Mouse (Mus musculus): ENCODE data around the gene Defb42. TPM values are rescaled to one million over a fixed set of nuclear protein-coding genes. Genes with fewer than 3 reads are reported as not detected.

Defb42 gene
- total and polyA plus RNA-seq, 3 experiments: not detected

- no peak within 1 kb of the TSS for H3K4me3 ChIP-seq (replicated peaks in 1 of 3; ENCODE audit: low read depth in 2 of 3, low read length in 2 of 3, poor library complexity in 1 of 3)
- dilution Hi-C loops (cut with MboI; ENCODE audit: extremely low pct_ligation_motif_present, extremely low pct_unique_long_range_greater_than_20kb, low sequenced_read_pairs) (no loop called here), in situ Hi-C loops (cut with MboI; ENCODE audit: low pct_ligation_motif_present, low pct_unique_long_range_greater_than_20kb, low sequenced_read_pairs) (no loop called here)
Measured at GRCm38 (mm10) chr14:63049910-63050370, 3.1 kb downstream of the Defb42 start, which contains the start of gene Defb30. Gene Defb30 (minus strand): TSS chr14:63049960.

GRCm38 (mm10) chr14:63050769-63051168 lies 4.0 kb downstream of the Defb42 start:
- peak; percentile 74 for DNase-seq (ENCODE audit: extremely low read depth)
- Histone ChIP-seq H3K9me3 (replicated peaks; ENCODE audit: low read length) (no peaks in the 10 kb centered on the region), H3K4me2 (ENCODE audit: insufficient read depth, low read depth, poor library complexity, severe bottlenecking) (no peak overlapping the region), H3K79me2 (replicated peaks; ENCODE audit: control insufficient read depth, extremely low read depth, insufficient read depth, poor library complexity, severe bottlenecking) (no peaks in the 10 kb centered on the region), H3K4me3 (replicated peaks in 1 of 3; ENCODE audit: low read depth in 2 of 3, low read length in 2 of 3, poor library complexity in 1 of 3) (no peak overlapping the region), H3K27me3 (replicated peaks) (no peaks in the 10 kb centered on the region), H3K36me3 (replicated peaks in 1 of 2; ENCODE audit: control insufficient read depth in 1 of 2, insufficient read depth in 1 of 2, low read length in 1 of 2) (no peaks in the 10 kb centered on the region), H3K27ac (ENCODE audit: insufficient read depth, low read depth) (no peak overlapping the region), H3K9ac (ENCODE audit: insufficient read depth, low read depth) (no peak overlapping the region), H3K4me1 (ENCODE audit: control insufficient read depth in 1 of 2, insufficient read depth in 2 of 2) (peaks cover 2 to 26% of the 10 kb centered on the region in 2 experiments; a peak in 3 of 4 replicates)
- in situ Hi-C loops (cut with MboI; ENCODE audit: low pct_ligation_motif_present, low pct_unique_long_range_greater_than_20kb, low sequenced_read_pairs) (no loop called here), dilution Hi-C loops (cut with MboI; ENCODE audit: extremely low pct_ligation_motif_present, extremely low pct_unique_long_range_greater_than_20kb, low sequenced_read_pairs) (no loop called here)
- TF ChIP-seq E2F4 (IDR thresholded peaks at IDR 0.05; ENCODE audit: insufficient replicate concordance, low read depth, low read length) (no peak), USF2 (conservative IDR thresholded peaks at IDR 0.05; ENCODE audit: low read depth, low read length) (no peak), ZMIZ1 (IDR thresholded peaks at IDR 0.05; ENCODE audit: low read depth, low read length) (no peak), TCF12 (IDR thresholded peaks at IDR 0.05; ENCODE audit: low read depth, low read length) (peak; percentile 26; the same call in 1 of the 2 replicates), POLR2A (IDR thresholded peaks at IDR 0.05; ENCODE audit: low read depth, low read length) (no peak), NRF1 (IDR thresholded peaks at IDR 0.05; ENCODE audit: low read depth, low read length) (no peak), HCFC1 (IDR thresholded peaks at IDR 0.05; ENCODE audit: low read depth, low read length) (no peak), CTCF (conservative IDR thresholded peaks at IDR 0.05 in 1 of 2, IDR thresholded peaks at IDR 0.05 in 1 of 2; ENCODE audit: low read depth in 2 of 2, low read length in 2 of 2) (peak; percentile 76 to 85), ELF1 (IDR thresholded peaks at IDR 0.05; ENCODE audit: low read depth, low read length) (0 out of 2 replicates have a peak, but pooled peaks have one; percentile 27), KAT2A (IDR thresholded peaks at IDR 0.05; ENCODE audit: insufficient replicate concordance, low read length) (0 out of 2 replicates have a peak, but pooled peaks have one; percentile 26), SIN3A (IDR thresholded peaks at IDR 0.05; ENCODE audit: low read length) (no peak), ZC3H11A (IDR thresholded peaks at IDR 0.05; ENCODE audit: low read depth, low read length) (no peak), RAD21 (IDR thresholded peaks at IDR 0.05; ENCODE audit: low read depth, low read length) (peak; percentile 41), CHD2 (IDR thresholded peaks at IDR 0.05; ENCODE audit: low read length) (no peak), PAX5 (IDR thresholded peaks at IDR 0.05; ENCODE audit: low read length) (no peak), MAZ (IDR thresholded peaks at IDR 0.05; ENCODE audit: low read depth, low read length) (no peak), ZNF384 (IDR thresholded peaks at IDR 0.05; ENCODE audit: low read depth, low read length) (peak; percentile 18; the same call in 1 of the 2 replicates), NELFE (IDR thresholded peaks at IDR 0.05; ENCODE audit: low read depth, low read length) (no peak; the same call in 1 of the 2 replicates), POLR2AphosphoS2 (IDR thresholded peaks at IDR 0.05; ENCODE audit: low read depth, low read length) (no peak), JUND (conservative IDR thresholded peaks at IDR 0.05; ENCODE audit: low read depth, low read length) (no peak), IRF4 (IDR thresholded peaks at IDR 0.05; ENCODE audit: low read depth, low read length) (no peak), MAX (IDR thresholded peaks at IDR 0.05; ENCODE audit: low read length) (no peak), GABPA (IDR thresholded peaks at IDR 0.05; ENCODE audit: insufficient replicate concordance, low read depth, low read length) (no peak), SMC3 (IDR thresholded peaks at IDR 0.05; ENCODE audit: low read depth, low read length) (peak; percentile 60)

More at GRCm38 (mm10) chr14:63049910-63050370, 3.1 kb downstream of the Defb42 start, which contains the start of gene Defb30:
- TF ChIP-seq HCFC1 (IDR thresholded peaks at IDR 0.05; ENCODE audit: low read depth, low read length) (no peak), ZNF384 (IDR thresholded peaks at IDR 0.05; ENCODE audit: low read depth, low read length) (no peak), JUND (conservative IDR thresholded peaks at IDR 0.05; ENCODE audit: low read depth, low read length) (no peak), RAD21 (IDR thresholded peaks at IDR 0.05; ENCODE audit: low read depth, low read length) (no peak), E2F4 (IDR thresholded peaks at IDR 0.05; ENCODE audit: insufficient replicate concordance, low read depth, low read length) (no peak), SIN3A (IDR thresholded peaks at IDR 0.05; ENCODE audit: low read length) (no peak), ZKSCAN1 (IDR thresholded peaks at IDR 0.05; ENCODE audit: borderline replicate concordance, low read depth, low read length) (no peak), PAX5 (IDR thresholded peaks at IDR 0.05; ENCODE audit: low read length) (no peak), SMC3 (IDR thresholded peaks at IDR 0.05; ENCODE audit: low read depth, low read length) (no peak), ELF1 (IDR thresholded peaks at IDR 0.05; ENCODE audit: low read depth, low read length) (no peak), IRF4 (IDR thresholded peaks at IDR 0.05; ENCODE audit: low read depth, low read length) (no peak), JUN (IDR thresholded peaks at IDR 0.05; ENCODE audit: insufficient read depth, low read depth, low read length) (no peak), MAX (IDR thresholded peaks at IDR 0.05; ENCODE audit: low read length) (no peak), RCOR1 (conservative IDR thresholded peaks at IDR 0.05; ENCODE audit: low read depth, low read length) (no peak), UBTF (IDR thresholded peaks at IDR 0.05; ENCODE audit: low read depth, low read length) (no peak), MAFK (IDR thresholded peaks at IDR 0.05; ENCODE audit: insufficient replicate concordance, low read length) (no peak)
- no peak for DNase-seq (ENCODE audit: extremely low read depth)
- peaks cover 2 to 26% of the 10 kb centered on the region in 2 experiments; a peak in 3 of 4 replicates for H3K4me1 ChIP-seq (ENCODE audit: control insufficient read depth in 1 of 2, insufficient read depth in 2 of 2)
- no peak within 1 kb of the TSS for H3K9ac ChIP-seq (ENCODE audit: insufficient read depth, low read depth)
- no peak within 1 kb of the TSS for H3K27ac ChIP-seq (ENCODE audit: insufficient read depth, low read depth)
- no peaks in the 10 kb centered on the region for H3K79me2 ChIP-seq (replicated peaks; ENCODE audit: control insufficient read depth, extremely low read depth, insufficient read depth, poor library complexity, severe bottlenecking)
- no peaks in the 10 kb centered on the region for H3K27me3 ChIP-seq (replicated peaks)
- H3K36me3 ChIP-seq (replicated peaks in 1 of 2; ENCODE audit: control insufficient read depth in 1 of 2, insufficient read depth in 1 of 2, low read length in 1 of 2): no peaks in the 10 kb centered on the region
- no peaks in the 10 kb centered on the region for H3K9me3 ChIP-seq (replicated peaks; ENCODE audit: low read length)
- H3K4me2 ChIP-seq (ENCODE audit: insufficient read depth, low read depth, poor library complexity, severe bottlenecking): no peak within 1 kb of the TSS

Data from CH12.LX (cell line).